Mouse (Mus musculus): ENCODE measurements around the gene Sgms1. TPM values are rescaled to one million over a fixed set of nuclear protein-coding genes. Genes with fewer than 3 reads are reported as not detected.

Gene Sgms1
- polyA plus RNA-seq, 1 experiment = 5.3 TPM

- Histone ChIP-seq H3K36me3 (ENCODE audit: control insufficient read depth, insufficient read depth) (no peaks in the 10 kb centered on the region), H3K79me2 (ENCODE audit: control insufficient read depth, insufficient read depth) (no peaks in the 10 kb centered on the region)
Observed at GRCm38 (mm10) chr19:32275068-32275925, 114.2 kb downstream of the Sgms1 start.

GRCm38 (mm10) chr19:32274145-32274544 lies 115.4 kb downstream of the Sgms1 start:
- TF ChIP-seq MYOD1 (IDR thresholded peaks at IDR 0.05; ENCODE audit: control insufficient read depth, insufficient read length, low read depth) (no peak), MYOG (IDR thresholded peaks at IDR 0.05; ENCODE audit: control insufficient read depth, extremely low read depth, insufficient read length) (no peak), MAX (IDR thresholded peaks at IDR 0.05) (no peak), USF1 (IDR thresholded peaks at IDR 0.05; ENCODE audit: low read depth) (no peak)
- Histone ChIP-seq H3K79me3 (ENCODE audit: low read depth) (peaks cover 2% of the 10 kb centered on the region), H3K79me2 (ENCODE audit: control insufficient read depth, insufficient read depth) (no peaks in the 10 kb centered on the region), H3K4me3 (ENCODE audit: insufficient read depth, poor library complexity, severe bottlenecking) (no peak overlapping the region), H3K27me3 (ENCODE audit: control insufficient read depth, insufficient read depth, insufficient read length) (no peaks in the 10 kb centered on the region), H3K36me3 (ENCODE audit: control insufficient read depth, insufficient read depth) (no peaks in the 10 kb centered on the region), H3ac (ENCODE audit: control insufficient read depth, insufficient read length, low read depth) (no peak overlapping the region)

More at GRCm38 (mm10) chr19:32275068-32275925, 114.2 kb downstream of the Sgms1 start:
- peaks cover 3% of the 10 kb centered on the region for H3K79me3 ChIP-seq (ENCODE audit: low read depth)
- H3ac ChIP-seq (ENCODE audit: control insufficient read depth, insufficient read length, low read depth) = no peak overlapping the region
- H3K4me3 ChIP-seq (ENCODE audit: insufficient read depth, poor library complexity, severe bottlenecking) = no peak overlapping the region
- TF ChIP-seq CTCF (IDR thresholded peaks at IDR 0.05; ENCODE audit: control insufficient read depth, insufficient read depth, insufficient read length) (no peak), CEBPB (IDR thresholded peaks at IDR 0.05; ENCODE audit: low read depth) (no peak), FOSL1 (IDR thresholded peaks at IDR 0.05; ENCODE audit: insufficient read depth, low read length, poor library complexity, severe bottlenecking) (no peak), MYOD1 (IDR thresholded peaks at IDR 0.05; ENCODE audit: control insufficient read depth, insufficient read length, low read depth) (no peak), MYOG (IDR thresholded peaks at IDR 0.05; ENCODE audit: control insufficient read depth, extremely low read depth, insufficient read length) (no peak), USF1 (IDR thresholded peaks at IDR 0.05; ENCODE audit: low read depth) (no peak), MAX (IDR thresholded peaks at IDR 0.05) (no peak)
- H3K27me3 ChIP-seq (ENCODE audit: control insufficient read depth, insufficient read depth, insufficient read length) = no peaks in the 10 kb centered on the region

GRCm38 (mm10) chr19:32273714-32274113 lies 115.8 kb downstream of the Sgms1 start:
- Histone ChIP-seq H3K36me3 (ENCODE audit: control insufficient read depth, insufficient read depth) (no peaks in the 10 kb centered on the region), H3K79me2 (ENCODE audit: control insufficient read depth, insufficient read depth) (no peaks in the 10 kb centered on the region), H3K79me3 (ENCODE audit: low read depth) (peaks cover 2% of the 10 kb centered on the region), H3K4me3 (ENCODE audit: insufficient read depth, poor library complexity, severe bottlenecking) (no peak overlapping the region), H3K27me3 (ENCODE audit: control insufficient read depth, insufficient read depth, insufficient read length) (no peaks in the 10 kb centered on the region), H3ac (ENCODE audit: control insufficient read depth, insufficient read length, low read depth) (no peak overlapping the region)
- TF ChIP-seq MYOG (IDR thresholded peaks at IDR 0.05; ENCODE audit: control insufficient read depth, extremely low read depth, insufficient read length) = no peak

- no peak overlapping the region for H3ac ChIP-seq (ENCODE audit: control insufficient read depth, insufficient read length, low read depth)
- TF ChIP-seq FOSL1 (IDR thresholded peaks at IDR 0.05; ENCODE audit: insufficient read depth, low read length, poor library complexity, severe bottlenecking) (no peak), MYOG (IDR thresholded peaks at IDR 0.05; ENCODE audit: control insufficient read depth, extremely low read depth, insufficient read length) (no peak), CTCF (IDR thresholded peaks at IDR 0.05; ENCODE audit: control insufficient read depth, insufficient read depth, insufficient read length) (no peak), USF1 (IDR thresholded peaks at IDR 0.05; ENCODE audit: low read depth) (no peak), MAX (IDR thresholded peaks at IDR 0.05) (no peak), MYOD1 (IDR thresholded peaks at IDR 0.05; ENCODE audit: control insufficient read depth, insufficient read length, low read depth) (no peak), CEBPB (IDR thresholded peaks at IDR 0.05; ENCODE audit: low read depth) (no peak)
- no peak overlapping the region for H3K4me3 ChIP-seq (ENCODE audit: insufficient read depth, poor library complexity, severe bottlenecking)
- no peaks in the 10 kb centered on the region for H3K27me3 ChIP-seq (ENCODE audit: control insufficient read depth, insufficient read depth, insufficient read length)
- no peaks in the 10 kb centered on the region for H3K79me2 ChIP-seq (ENCODE audit: control insufficient read depth, insufficient read depth)
- H3K36me3 ChIP-seq (ENCODE audit: control insufficient read depth, insufficient read depth) = no peaks in the 10 kb centered on the region
- H3K79me3 ChIP-seq (ENCODE audit: low read depth) = peaks cover 2% of the 10 kb centered on the region
Observed at GRCm38 (mm10) chr19:32272475-32273260, 116.8 kb downstream of the Sgms1 start.

- TF ChIP-seq MYOG (IDR thresholded peaks at IDR 0.05; ENCODE audit: control insufficient read depth, extremely low read depth, insufficient read length) (no peak), MAX (IDR thresholded peaks at IDR 0.05) (no peak), CEBPB (IDR thresholded peaks at IDR 0.05; ENCODE audit: low read depth) (no peak)
- Histone ChIP-seq H3K4me3 (ENCODE audit: insufficient read depth, poor library complexity, severe bottlenecking) (no peak overlapping the region), H3K36me3 (ENCODE audit: control insufficient read depth, insufficient read depth) (no peaks in the 10 kb centered on the region), H3K27me3 (ENCODE audit: control insufficient read depth, insufficient read depth, insufficient read length) (no peaks in the 10 kb centered on the region), H3K79me3 (ENCODE audit: low read depth) (no peaks in the 10 kb centered on the region), H3K79me2 (ENCODE audit: control insufficient read depth, insufficient read depth) (no peaks in the 10 kb centered on the region), H3ac (ENCODE audit: control insufficient read depth, insufficient read length, low read depth) (no peak overlapping the region)
Observed at GRCm38 (mm10) chr19:32271455-32272200, 117.9 kb downstream of the Sgms1 start.

Measured in C2C12 (cell line).